Mouse (Mus musculus): Measurements from ENCODE around the gene Lsmem1. TPM values are rescaled to one million over a fixed set of nuclear protein-coding genes. Genes with fewer than 3 reads are reported as not detected.
"Not testable (repeated sequence)": the region's sequence is repeated elsewhere in the genome, so short reads cannot be mapped to it uniquely, and the experiment has no call there.

The Lsmem1 gene
- polyA plus RNA-seq, 1 experiment: not detected

DNA sequence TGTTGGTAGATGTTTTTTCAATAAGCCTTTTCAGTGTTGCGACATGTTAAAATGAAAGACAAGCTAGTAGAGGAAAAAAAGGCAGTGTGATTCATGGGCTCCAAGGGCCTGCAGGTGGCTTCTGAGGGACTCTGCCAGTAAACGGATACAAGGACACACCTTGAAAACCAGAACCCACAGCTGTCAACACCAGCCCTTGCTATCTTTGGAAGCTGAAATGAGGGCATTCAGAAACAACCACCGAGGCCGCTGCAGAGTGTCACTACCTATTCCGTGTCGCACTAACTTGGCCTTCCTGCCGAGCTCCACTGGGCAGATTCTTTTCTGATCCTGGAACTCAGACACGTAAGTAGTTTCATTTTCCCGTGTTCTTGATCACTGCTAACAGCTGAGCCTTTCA lies 863 bp downstream of the Lsmem1 start:
- Histone ChIP-seq H3K4me1 (ENCODE audit: control insufficient read depth) (no peaks in the 10 kb centered on the region), H3K36me3 (ENCODE audit: control insufficient read depth) (peaks cover 26% of the 10 kb centered on the region), H3K27me3 (ENCODE audit: control insufficient read depth) (no peaks in the 10 kb centered on the region), H3K4me3 (replicated peaks) (no peak overlapping the region), H3K9me3 (ENCODE audit: control insufficient read depth, low read length) (no peaks in the 10 kb centered on the region)
- TF ChIP-seq GATA1 (IDR thresholded peaks at IDR 0.05; ENCODE audit: low read length): no peak
- no peak for TF ChIP-seq TAL1 (IDR thresholded peaks at IDR 0.05; ENCODE audit: low read length)

DNA sequence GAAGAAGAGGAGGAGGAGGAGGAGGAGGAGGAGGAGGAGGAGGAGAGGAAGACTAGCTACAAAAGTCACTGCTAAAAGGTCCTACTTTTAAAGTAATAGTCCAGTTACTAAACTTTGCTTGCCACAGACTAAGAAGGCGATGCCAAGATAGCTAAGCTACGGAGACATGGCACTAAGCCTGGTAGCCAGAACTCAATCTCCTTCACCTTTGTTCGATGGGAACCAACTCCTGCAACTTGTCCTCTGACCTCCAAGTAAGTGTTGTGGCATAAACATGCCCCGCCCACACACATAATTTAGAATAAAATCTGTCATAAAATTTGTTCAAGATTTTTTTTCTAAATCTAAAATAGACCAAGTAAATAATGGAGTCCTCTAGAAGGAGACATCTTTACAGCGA lies 1.3 kb downstream of the Lsmem1 start:
- peaks cover 22% of the 10 kb centered on the region for H3K36me3 ChIP-seq (ENCODE audit: control insufficient read depth)

DNA sequence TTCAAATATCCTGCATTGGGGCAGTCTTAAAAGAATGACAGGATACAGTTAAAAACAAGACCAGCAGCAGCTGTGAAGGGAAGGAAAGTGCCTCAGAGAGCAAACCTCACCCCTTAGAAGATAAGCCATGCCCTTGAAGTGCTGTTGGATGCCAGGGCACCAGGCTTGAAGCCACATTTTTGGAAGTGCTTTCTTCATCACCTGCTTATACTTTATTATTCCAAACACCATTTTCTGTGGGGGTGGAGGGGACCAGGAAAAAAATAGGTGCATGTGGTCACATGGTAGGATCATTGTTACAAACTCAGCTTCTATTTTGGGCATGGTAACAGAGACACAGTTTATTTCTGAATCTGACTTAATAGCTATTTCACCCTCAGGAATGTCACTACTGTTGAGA lies 1.8 kb downstream of the Lsmem1 start:
- no peaks in the 10 kb centered on the region for H3K9me3 ChIP-seq (ENCODE audit: control insufficient read depth, low read length)
- no peak for TF ChIP-seq TAL1 (IDR thresholded peaks at IDR 0.05; ENCODE audit: low read length)
- TF ChIP-seq GATA1 (IDR thresholded peaks at IDR 0.05; ENCODE audit: low read length): no peak
- no peaks in the 10 kb centered on the region for H3K4me1 ChIP-seq (ENCODE audit: control insufficient read depth)
- peaks cover 17% of the 10 kb centered on the region for H3K36me3 ChIP-seq (ENCODE audit: control insufficient read depth)
- H3K4me3 ChIP-seq (replicated peaks): no peak overlapping the region
- no peaks in the 10 kb centered on the region for H3K27me3 ChIP-seq (ENCODE audit: control insufficient read depth)

More for the DNA sequence above, 1.3 kb downstream of the Lsmem1 start:
- TF ChIP-seq TAL1 (IDR thresholded peaks at IDR 0.05; ENCODE audit: low read length) (no peak), GATA1 (IDR thresholded peaks at IDR 0.05; ENCODE audit: low read length) (no peak)
- no peaks in the 10 kb centered on the region for H3K4me1 ChIP-seq (ENCODE audit: control insufficient read depth)
- no peak overlapping the region for H3K4me3 ChIP-seq (replicated peaks)
- no peaks in the 10 kb centered on the region for H3K9me3 ChIP-seq (ENCODE audit: control insufficient read depth, low read length)
- no peaks in the 10 kb centered on the region for H3K27me3 ChIP-seq (ENCODE audit: control insufficient read depth)

DNA sequence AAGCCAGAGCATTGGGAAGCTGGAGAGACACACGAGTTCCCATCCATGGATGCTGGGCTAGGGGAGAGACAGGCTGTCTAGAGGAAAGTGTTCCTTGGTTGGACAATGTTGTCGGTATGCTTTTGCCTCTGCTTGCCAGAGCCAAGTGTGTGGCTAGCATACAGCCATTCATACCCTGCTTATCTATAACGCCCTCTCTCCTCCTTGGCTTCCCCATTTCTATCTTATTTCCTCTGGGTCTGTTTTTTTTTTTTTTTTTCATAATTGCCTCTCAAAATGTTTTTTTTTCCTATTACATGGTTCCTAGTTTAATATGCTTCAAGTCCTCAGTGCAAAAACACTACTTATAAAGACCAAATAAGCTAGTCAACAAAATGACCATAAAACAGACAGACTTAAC lies 13.8 kb downstream of the Lsmem1 start:
- Histone ChIP-seq H3K4me3 (replicated peaks) (no peak overlapping the region), H3K27me3 (ENCODE audit: control insufficient read depth) (no peaks in the 10 kb centered on the region), H3K9me3 (ENCODE audit: control insufficient read depth, low read length) (peaks cover 5% of the 10 kb centered on the region), H3K4me1 (ENCODE audit: control insufficient read depth) (no peaks in the 10 kb centered on the region), H3K36me3 (ENCODE audit: control insufficient read depth) (no peaks in the 10 kb centered on the region)
- TF ChIP-seq GATA1 (IDR thresholded peaks at IDR 0.05; ENCODE audit: low read length): no peak
- no peak for TF ChIP-seq TAL1 (IDR thresholded peaks at IDR 0.05; ENCODE audit: low read length)

DNA sequence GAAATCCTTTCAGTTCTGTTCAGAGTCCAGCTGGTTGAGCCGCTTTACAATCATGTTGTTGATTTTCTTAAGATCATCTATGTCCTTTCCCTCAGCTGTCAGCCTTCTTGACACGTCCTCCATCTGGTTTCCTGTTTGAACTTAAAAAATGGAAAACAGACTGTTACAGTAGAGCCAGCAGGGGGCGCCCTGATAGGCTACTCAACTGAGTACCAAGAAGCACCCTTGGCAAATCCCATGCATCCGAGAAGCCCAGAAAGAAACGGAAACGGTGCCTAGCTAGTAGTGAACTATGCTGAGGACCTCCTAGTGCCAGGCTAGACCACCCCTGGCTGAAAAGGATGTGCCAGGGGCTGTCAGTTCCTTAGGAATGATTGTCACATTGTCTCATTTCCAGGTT lies 22.2 kb downstream of the Lsmem1 start:
- Histone ChIP-seq H3K9me3 (ENCODE audit: control insufficient read depth, low read length) (peaks cover 3% of the 10 kb centered on the region), H3K4me1 (ENCODE audit: control insufficient read depth) (no peaks in the 10 kb centered on the region), H3K36me3 (ENCODE audit: control insufficient read depth) (no peaks in the 10 kb centered on the region), H3K4me3 (replicated peaks) (no peak overlapping the region), H3K27me3 (ENCODE audit: control insufficient read depth) (no peaks in the 10 kb centered on the region)
- TF ChIP-seq GATA1 (IDR thresholded peaks at IDR 0.05; ENCODE audit: low read length) (no peak), TAL1 (IDR thresholded peaks at IDR 0.05; ENCODE audit: low read length) (no peak)

DNA sequence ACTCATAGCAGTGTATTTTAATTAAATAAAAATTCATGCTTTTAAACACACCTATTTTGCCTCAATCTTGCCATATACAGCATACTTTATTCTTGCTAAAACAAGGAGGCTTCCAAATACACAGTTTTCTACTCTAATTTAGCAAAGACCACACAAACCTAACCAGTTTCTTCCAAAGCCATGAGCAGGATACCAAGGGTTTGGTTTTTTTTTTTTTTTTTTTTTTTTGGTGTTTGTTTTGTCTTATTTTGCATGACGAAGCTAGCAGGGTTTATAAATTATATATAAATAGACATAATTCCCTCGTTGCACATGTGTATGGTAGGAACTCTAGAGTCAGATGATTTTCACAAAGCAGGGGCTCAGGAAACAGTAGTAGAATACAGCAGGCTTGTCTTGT lies 23.1 kb downstream of the Lsmem1 start:
- peaks cover under 1% of the 10 kb centered on the region; the same call in 1 of the 2 replicates for H3K9me3 ChIP-seq (ENCODE audit: control insufficient read depth, low read length)
- H3K4me3 ChIP-seq (replicated peaks): no peak overlapping the region
- no peaks in the 10 kb centered on the region for H3K27me3 ChIP-seq (ENCODE audit: control insufficient read depth)
- TF ChIP-seq TAL1 (IDR thresholded peaks at IDR 0.05; ENCODE audit: low read length) (no peak), GATA1 (IDR thresholded peaks at IDR 0.05; ENCODE audit: low read length) (no peak)
- H3K36me3 ChIP-seq (ENCODE audit: control insufficient read depth): no peaks in the 10 kb centered on the region
- H3K4me1 ChIP-seq (ENCODE audit: control insufficient read depth): no peaks in the 10 kb centered on the region

DNA sequence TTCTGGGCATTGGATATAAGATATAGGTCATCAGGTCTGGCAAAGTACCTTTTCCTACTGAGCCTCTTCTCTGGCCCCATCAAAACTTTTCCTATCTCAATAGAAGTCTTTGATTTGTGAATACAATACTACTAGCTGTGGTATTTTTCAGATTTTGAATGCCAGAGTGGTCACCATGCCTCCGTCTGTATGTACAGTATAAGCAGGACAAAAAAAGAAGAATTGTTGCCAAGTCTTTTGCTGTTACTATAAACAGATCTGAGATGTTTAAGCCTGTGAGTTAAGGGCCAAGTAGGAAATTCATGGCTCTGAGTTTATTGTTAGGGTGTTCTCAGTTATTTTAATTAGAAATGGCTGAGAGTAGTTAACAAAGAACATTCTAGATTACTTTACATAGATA lies 24.1 kb downstream of the Lsmem1 start:
- H3K4me3 ChIP-seq (replicated peaks); H3K27me3 ChIP-seq (ENCODE audit: control insufficient read depth); H3K4me1 ChIP-seq (ENCODE audit: control insufficient read depth); H3K36me3 ChIP-seq (ENCODE audit: control insufficient read depth); H3K9me3 ChIP-seq (ENCODE audit: control insufficient read depth, low read length): not testable (repeated sequence)

DNA sequence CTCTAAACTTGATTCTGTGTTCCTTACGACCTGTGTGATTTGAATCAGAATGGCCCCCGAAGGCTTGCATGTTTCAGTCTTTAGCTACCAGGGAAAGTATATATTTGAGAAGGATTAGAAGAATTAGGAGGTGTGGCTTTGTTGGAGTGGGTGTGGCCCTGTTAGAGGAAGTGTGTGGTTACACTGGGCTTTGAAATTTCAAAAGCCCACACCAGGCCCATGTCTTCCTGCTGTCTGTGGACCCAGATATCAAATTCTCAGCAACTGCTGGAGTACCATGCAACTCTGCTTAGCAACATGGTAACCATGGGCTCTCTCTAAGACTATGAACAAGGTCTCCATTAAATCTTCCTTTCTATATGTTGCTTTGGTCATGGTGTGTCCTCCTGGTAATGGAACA lies 27.7 kb downstream of the Lsmem1 start:
- Histone ChIP-seq H3K4me3 (replicated peaks) (no peak overlapping the region), H3K9me3 (ENCODE audit: control insufficient read depth, low read length) (no peaks in the 10 kb centered on the region), H3K4me1 (ENCODE audit: control insufficient read depth) (no peaks in the 10 kb centered on the region), H3K27me3 (ENCODE audit: control insufficient read depth) (no peaks in the 10 kb centered on the region), H3K36me3 (ENCODE audit: control insufficient read depth) (no peaks in the 10 kb centered on the region)
- TF ChIP-seq TAL1 (IDR thresholded peaks at IDR 0.05; ENCODE audit: low read length) (no peak), GATA1 (IDR thresholded peaks at IDR 0.05; ENCODE audit: low read length) (no peak)

DNA sequence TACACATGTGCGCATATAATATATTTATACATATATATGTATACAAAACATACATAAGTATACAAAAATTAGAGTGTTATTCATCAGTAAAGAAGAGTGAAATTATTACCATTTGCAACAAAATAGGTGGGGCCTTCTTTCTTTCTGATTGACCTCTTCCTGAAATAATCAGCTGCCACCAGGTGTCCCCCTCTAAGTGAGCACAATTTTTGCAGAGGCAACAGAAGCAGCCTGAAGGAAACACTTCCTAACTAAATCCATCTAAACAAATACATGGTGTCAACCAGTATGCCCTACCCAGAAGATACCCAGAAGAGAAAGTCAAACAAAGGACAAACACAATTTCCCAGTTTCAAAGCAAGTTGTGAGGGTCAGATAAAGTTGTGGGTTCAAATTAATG lies 29.6 kb downstream of the Lsmem1 start:
- Histone ChIP-seq H3K36me3 (ENCODE audit: control insufficient read depth) (no peaks in the 10 kb centered on the region), H3K9me3 (ENCODE audit: control insufficient read depth, low read length) (no peaks in the 10 kb centered on the region), H3K4me3 (replicated peaks) (no peak overlapping the region), H3K27me3 (ENCODE audit: control insufficient read depth) (no peaks in the 10 kb centered on the region), H3K4me1 (ENCODE audit: control insufficient read depth) (no peaks in the 10 kb centered on the region)
- TF ChIP-seq GATA1 (IDR thresholded peaks at IDR 0.05; ENCODE audit: low read length) (no peak), TAL1 (IDR thresholded peaks at IDR 0.05; ENCODE audit: low read length) (no peak)

DNA sequence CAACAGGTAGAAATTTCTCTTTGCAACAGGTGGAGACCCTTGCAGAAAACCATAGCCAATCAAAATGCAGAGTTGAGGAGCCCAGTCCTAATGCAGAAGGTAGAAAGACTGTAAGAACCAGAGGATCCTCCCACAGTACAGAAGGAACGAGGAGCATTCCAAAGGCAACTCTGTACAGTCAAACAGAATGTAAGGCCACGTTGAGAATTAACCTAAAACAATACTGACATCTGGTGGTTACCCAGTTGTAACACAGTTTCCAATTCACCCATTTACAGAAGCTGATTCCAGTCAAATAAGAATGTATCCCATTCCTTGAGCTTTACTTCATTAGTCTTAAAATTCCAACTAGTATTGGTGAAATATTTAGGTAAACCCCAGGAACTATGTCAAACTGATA lies 34.7 kb downstream of the Lsmem1 start:
- no peaks in the 10 kb centered on the region for H3K9me3 ChIP-seq (ENCODE audit: control insufficient read depth, low read length)
- no peak for TF ChIP-seq GATA1 (IDR thresholded peaks at IDR 0.05; ENCODE audit: low read length)
- no peak for TF ChIP-seq TAL1 (IDR thresholded peaks at IDR 0.05; ENCODE audit: low read length)
- H3K36me3 ChIP-seq (ENCODE audit: control insufficient read depth): no peaks in the 10 kb centered on the region
- H3K4me3 ChIP-seq (replicated peaks): no peak overlapping the region
- H3K4me1 ChIP-seq (ENCODE audit: control insufficient read depth): no peaks in the 10 kb centered on the region
- no peaks in the 10 kb centered on the region for H3K27me3 ChIP-seq (ENCODE audit: control insufficient read depth)
